Mouse (Mus musculus): ENCODE measurements at regions not wholly inside any gene's neighbourhood (a gene's known extent, or its start where the extent isn't known, plus 50 kb on each side); places are given as distances from the start of the nearest gene placed in this dataset.

DNA sequence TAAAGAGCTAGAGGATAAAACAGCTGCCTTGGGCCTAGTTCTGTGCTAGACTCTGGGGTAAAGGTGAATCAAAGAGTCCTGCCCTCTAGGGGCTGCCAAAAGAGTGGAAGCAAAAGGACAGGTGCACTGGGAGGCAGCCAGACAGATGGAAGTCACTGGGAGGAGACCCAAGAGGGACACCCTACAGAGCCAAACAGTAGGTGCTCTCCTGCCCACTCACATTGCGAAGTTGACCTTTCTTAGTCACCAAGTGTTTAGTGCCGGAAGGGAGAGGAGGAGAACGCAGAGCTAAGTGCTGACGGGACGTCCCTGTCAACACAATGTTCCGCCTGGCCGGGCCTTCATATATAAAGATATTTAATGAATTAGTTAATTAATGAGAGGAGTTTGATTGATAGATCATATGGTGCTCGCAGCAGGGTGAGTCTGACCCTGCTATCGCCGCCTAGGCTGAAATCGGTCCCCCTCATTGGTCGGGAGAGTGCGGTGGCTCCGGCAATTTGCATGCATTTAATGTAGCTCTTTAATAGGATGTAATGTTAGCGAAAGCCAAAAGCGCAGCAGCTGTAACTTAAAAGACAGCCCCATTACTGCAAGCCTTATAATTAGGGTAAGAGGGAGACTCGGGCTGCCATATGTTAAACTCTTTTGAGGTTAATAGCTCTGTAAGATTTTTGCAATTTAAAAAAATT is 162.6 kb upstream of the Cadm1 start:
- no peak for TF ChIP-seq POLR2A (IDR thresholded peaks at IDR 0.05; ENCODE audit: insufficient read length, low read depth)
- TF ChIP-seq TCF12 (IDR thresholded peaks at IDR 0.05; ENCODE audit: insufficient read depth, poor library complexity, severe bottlenecking) = no peak
- no peak for TF ChIP-seq MAX (IDR thresholded peaks at IDR 0.05; ENCODE audit: low read depth)
- no peak for TF ChIP-seq USF1 (IDR thresholded peaks at IDR 0.05; ENCODE audit: low read depth)
- TF ChIP-seq MYOD1 (IDR thresholded peaks at IDR 0.05; ENCODE audit: control insufficient read depth in 1 of 3, insufficient read length in 2 of 3, low read depth in 2 of 3) = peak in 1 of 3 experiments; percentile 57
- TF ChIP-seq E2F4 (IDR thresholded peaks at IDR 0.05; ENCODE audit: insufficient read depth) = no peak
- TF ChIP-seq CEBPB (IDR thresholded peaks at IDR 0.05; ENCODE audit: insufficient read depth, poor library complexity, severe bottlenecking) = no peak

Data from myocyte (in vitro differentiated cells).